Mouse (Mus musculus) ES-E14 (cell line): ENCODE measurements around the gene Fgf7. TPM values are rescaled to one million over a fixed set of nuclear protein-coding genes. Genes with fewer than 3 reads are reported as not detected.

ENCODE experiments used
- DNase-seq: peaks from one replicate; pipeline ENCODE4 v3.0.0-alpha.2; 2013; ENCODE audit warnings: low read depth, low spot score
- H3K27ac ChIP-seq: 2 replicates; pipeline ENCODE4 v1.5.1; 2012; ENCODE audit warnings: low read depth, mild to moderate bottlenecking, low read length, moderate library complexity, mixed read lengths; ENCODE audit not compliant: poor library complexity, insufficient read depth, severe bottlenecking
- H3K36me3 ChIP-seq: 2 replicates; pipeline ENCODE4 v1.6.1; 2012; ENCODE audit warnings: mild to moderate bottlenecking, low read length, moderate library complexity, mixed read lengths; ENCODE audit not compliant: control insufficient read depth, poor library complexity, insufficient read depth, severe bottlenecking
- H3K4me1 ChIP-seq, 2 experiments: fragments of 150-350 bp in 1 of 2; sonication (generic) in 1 of 2; 2 replicates each; pipeline ENCODE4 v1.6.1; 2012; ENCODE audit warnings: low read length in 2 of 2, mild to moderate bottlenecking in 1 of 2, mixed read lengths in 1 of 2; ENCODE audit not compliant: control insufficient read depth in 2 of 2, insufficient read depth in 2 of 2, poor library complexity in 1 of 2
- H3K4me3 ChIP-seq, 2 experiments: fragments of 150-350 bp in 1 of 2; sonication (generic) in 1 of 2; 2 replicates each; pipeline ENCODE4 v1.5.1; 2012; ENCODE audit warnings: low read length in 2 of 2, low read depth in 1 of 2, mild to moderate bottlenecking in 1 of 2, mixed read lengths in 1 of 2; ENCODE audit not compliant: insufficient read depth in 1 of 2, poor library complexity in 1 of 2, severe bottlenecking in 1 of 2
- H3K9ac ChIP-seq: 2 replicates; pipeline ENCODE4 v1.6.1; 2012; ENCODE audit warnings: low read depth, mild to moderate bottlenecking, low read length, mixed read lengths; ENCODE audit not compliant: poor library complexity, insufficient read depth, severe bottlenecking
- H3K9me3 ChIP-seq: fragments of 150-350 bp; sonication (generic); 2 replicates; pipeline ENCODE4 v1.6.1; 2012; ENCODE audit warnings: low read depth, mild to moderate bottlenecking, low read length; ENCODE audit not compliant: control insufficient read depth, insufficient read depth
- CHD2 ChIP-seq: IDR thresholded peaks from 2 replicates; pipeline ENCODE4 v1.6.1; 2014; ENCODE audit warnings: mild to moderate bottlenecking, low read depth, low read length, inconsistent platforms
- HCFC1 ChIP-seq: IDR thresholded peaks from 2 replicates; pipeline ENCODE4 v1.6.1; 2012; ENCODE audit warnings: low read length, inconsistent platforms, borderline replicate concordance; ENCODE audit not compliant: insufficient read depth
- MAFK ChIP-seq: IDR thresholded peaks from 2 replicates; pipeline ENCODE4 v1.6.1; 2014; ENCODE audit warnings: mild to moderate bottlenecking, low read depth, low read length, inconsistent platforms; ENCODE audit not compliant: insufficient read depth
- ZC3H11A ChIP-seq: IDR thresholded peaks from 2 replicates; pipeline ENCODE4 v1.6.1; 2012; ENCODE audit warnings: low read depth, mild to moderate bottlenecking, inconsistent platforms, low read length, borderline replicate concordance
- ZNF384 ChIP-seq: IDR thresholded peaks from 2 replicates; pipeline ENCODE4 v1.6.1; 2012; ENCODE audit warnings: low read depth, low read length, inconsistent platforms
- in situ Hi-C, 2 experiments: fragments of 600-800 bp; cut with MboI; formaldehyde crosslinking; loops; one replicate each; pipeline ENCODE4 v1.15.1; 2025; ENCODE audit warnings: low sequenced_read_pairs in 2 of 2, inconsistent platforms in 1 of 2; ENCODE audit not compliant: unreplicated experiment in 2 of 2
- total RNA-seq: library from RNA; depleted of rRNA; stranded (reverse); fragments of 300-350 nt; gene quantifications from 2 replicates; pipeline ENCODE4 v1.2.3, GENCODE M21; 2012; rRNA removed

The Fgf7 gene
- 0.09 and 0.26 TPM in 2 replicates for total RNA-seq

DNA sequence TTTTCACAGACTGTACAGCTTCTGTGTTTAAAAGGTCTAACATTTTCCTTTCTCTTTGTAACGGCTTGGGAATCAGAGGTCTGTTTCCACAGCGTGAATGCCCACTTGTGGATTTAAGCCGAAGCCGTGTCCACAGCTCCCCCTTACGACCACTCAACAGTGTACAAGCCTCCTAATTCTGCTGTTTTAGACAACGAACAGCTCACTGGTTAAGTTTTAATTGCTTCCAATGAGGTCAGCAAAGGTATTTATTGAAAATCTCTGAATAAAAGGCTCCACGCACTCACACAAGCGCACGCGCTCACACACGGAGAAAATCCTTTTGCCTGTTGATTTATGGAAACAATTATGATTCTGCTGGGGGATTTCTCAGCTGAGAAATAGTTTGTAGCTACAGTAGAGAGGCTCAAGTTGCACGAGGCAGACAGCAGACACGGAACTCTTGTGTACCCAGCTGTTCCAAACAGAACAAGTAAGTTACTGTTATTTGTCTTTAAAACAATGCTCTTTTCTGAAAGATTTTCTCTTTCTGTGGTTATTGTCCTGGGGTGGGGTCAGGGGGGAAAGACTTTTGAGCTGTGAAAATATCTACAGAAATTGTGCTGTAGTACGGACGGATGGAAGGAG lies at the start of gene Fgf7:
Gene Fgf7 (plus strand): TSS at position 280 of the 627 bp plus-strand sequence.
- no peak within 1 kb of the TSS for H3K4me3 ChIP-seq
- DNase-seq: no peak
- in situ Hi-C loops: no loop called here
- H3K27ac ChIP-seq: no peak within 1 kb of the TSS
- no peaks in the 10 kb centered on the region for H3K9me3 ChIP-seq
- no peaks in the 10 kb centered on the region for H3K4me1 ChIP-seq
- no peak within 1 kb of the TSS for H3K9ac ChIP-seq
- H3K36me3 ChIP-seq: no peaks in the 10 kb centered on the region
- TF ChIP-seq MAFK (no peak), ZNF384 (no peak), HCFC1 (no peak), CHD2 (no peak)

GRCm38 (mm10) chr2:126002291-126002690 lies 32.2 kb upstream of the Fgf7 start:
- Histone ChIP-seq H3K9me3 (no peaks in the 10 kb centered on the region), H3K36me3 (no peaks in the 10 kb centered on the region), H3K4me3 (no peak overlapping the region), H3K4me1 (no peaks in the 10 kb centered on the region), H3K27ac (no peak overlapping the region), H3K9ac (no peak overlapping the region)
- in situ Hi-C loops: no loop called here
- no peak for TF ChIP-seq CHD2
- TF ChIP-seq ZNF384: no peak
- TF ChIP-seq ZC3H11A: no peak
- no peak for TF ChIP-seq HCFC1
- no peak for TF ChIP-seq MAFK
- DNase-seq: no peak

DNA sequence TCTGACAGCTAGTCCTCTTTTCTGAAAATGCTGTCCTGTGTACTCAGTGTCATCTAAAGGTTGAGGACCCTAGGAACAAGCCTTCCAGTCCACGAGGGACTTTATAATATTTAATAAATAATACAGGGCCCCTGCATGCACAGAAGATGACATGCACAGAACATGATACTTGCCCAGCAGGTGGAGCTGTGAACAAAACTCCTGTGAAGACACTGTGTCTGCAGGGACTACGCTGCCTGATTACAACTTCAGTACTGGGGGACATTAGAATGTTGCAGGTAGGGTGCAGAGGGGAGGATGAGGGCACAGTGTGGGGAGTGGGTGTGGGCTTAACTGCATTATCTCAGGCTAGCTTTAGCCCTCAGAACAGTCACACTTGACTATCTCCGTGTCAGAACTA lies 28.4 kb upstream of the Fgf7 start:
- Histone ChIP-seq H3K36me3 (no peaks in the 10 kb centered on the region), H3K9me3 (no peaks in the 10 kb centered on the region), H3K4me1 (no peaks in the 10 kb centered on the region), H3K27ac (no peak overlapping the region), H3K9ac (no peak overlapping the region), H3K4me3 (no peak overlapping the region)
- in situ Hi-C loops: no loop called here
- TF ChIP-seq HCFC1 (no peak), MAFK (no peak), ZNF384 (no peak), CHD2 (no peak), ZC3H11A (no peak)
- DNase-seq: no peak

DNA sequence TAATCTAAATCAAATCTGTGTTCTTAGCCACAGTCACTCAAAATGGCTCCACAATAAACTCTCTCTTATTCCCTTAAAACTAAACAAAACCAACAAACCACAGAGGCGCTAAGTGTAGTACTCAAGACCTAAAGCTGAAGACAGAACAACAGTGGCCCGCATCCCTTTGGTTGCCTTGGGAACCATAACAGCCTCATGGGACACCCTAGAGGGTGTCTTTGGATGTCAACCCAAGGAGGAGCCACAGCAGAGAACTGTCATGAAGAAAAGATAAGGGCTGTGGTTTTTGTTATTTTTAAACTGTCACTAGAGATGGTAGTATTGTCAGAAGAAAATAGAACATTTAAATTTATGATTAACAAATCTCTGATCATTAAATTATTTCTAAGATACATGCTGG lies 27.7 kb upstream of the Fgf7 start:
- H3K9me3 ChIP-seq: no peaks in the 10 kb centered on the region
- H3K4me1 ChIP-seq: no peaks in the 10 kb centered on the region
- no peaks in the 10 kb centered on the region for H3K36me3 ChIP-seq
- in situ Hi-C loops: no loop called here
- H3K9ac ChIP-seq: no peak overlapping the region
- TF ChIP-seq ZC3H11A (no peak), CHD2 (no peak), MAFK (no peak), HCFC1 (no peak), ZNF384 (no peak)
- H3K4me3 ChIP-seq: no peak overlapping the region
- no peak for DNase-seq
- H3K27ac ChIP-seq: no peak overlapping the region

- Histone ChIP-seq H3K36me3 (no peaks in the 10 kb centered on the region), H3K9ac (no peak overlapping the region), H3K4me3 (no peak overlapping the region), H3K27ac (no peak overlapping the region), H3K4me1 (no peaks in the 10 kb centered on the region), H3K9me3 (no peaks in the 10 kb centered on the region)
- TF ChIP-seq ZNF384: no peak
- no peak for TF ChIP-seq CHD2
- no peak for TF ChIP-seq HCFC1
- TF ChIP-seq MAFK: no peak
- TF ChIP-seq ZC3H11A: no peak
- in situ Hi-C loops: no loop called here
- DNase-seq: no peak
Observed at GRCm38 (mm10) chr2:126014989-126015710, 19.3 kb upstream of the Fgf7 start.
